Mouse (Mus musculus) heart, postnatal 14 days (tissue): ENCODE measurements around the gene Alg3. TPM values are rescaled to one million over a fixed set of nuclear protein-coding genes. Genes with fewer than 3 reads are reported as not detected.

Experiments used
- DNase-seq, 2 experiments: peaks; one replicate each; pipeline ENCODE4 v3.0.0; 2021 to 2022
- intact Hi-C: fragments of 180-260 bp; cut with DNase I; formaldehyde crosslinking; loops from one replicate; pipeline ENCODE4 v1.15.1; 2025
- long read RNA-seq, 2 experiments: library from polyadenylated mRNA; stranded (forward); transcript quantifications; one replicate each; pipeline ENCODE4 v2.0.0; 2021
- total RNA-seq, 2 experiments: library from RNA; stranded (reverse); gene quantifications; 2 replicates each; pipeline ENCODE4 v1.2.3; 2021

Gene Alg3
- 10 to 100 TPM; 10.4 to 10.5 TPM for total RNA-seq
- long read RNA-seq, experiment 1, transcript Alg3-201 (9 exons, 1,451 nt), result major isoform, 17 of 19 reads
- long read RNA-seq, experiment 1, partial matches to known transcripts, result 1 of 19 reads
- long read RNA-seq, experiment 1, other reads (novel, unspliced or antisense), result 0 of 19 reads
- long read RNA-seq, experiment 2, transcript Alg3-201 (9 exons, 1,451 nt), result major isoform, 9 of 11 reads
- long read RNA-seq, experiment 2, partial matches to known transcripts, result 0 of 11 reads
- long read RNA-seq, experiment 2, other reads (novel, unspliced or antisense), result 1 of 11 reads

- peak; percentile 86 for DNase-seq
- intact Hi-C loops, result loop anchor here (2.0 to 5.0 kb wide), 3 partner anchors 39 to 94 kb away; partner anchors contain the start of genes Abcf3, Dvl3 and Psmd2
These were observed at the start of gene Alg3, which contains the start of the genes Eef1akmt4 and Gm49333 for GRCm38 (mm10) chr16:20611357-20612227. Gene Alg3 (minus strand): TSS chr16:20611735. Gene Eef1akmt4 (plus strand): TSS chr16:20611593. Gene Gm49333 (plus strand): TSS chr16:20611610.

- intact Hi-C loops, result no loop called here
These were observed 46.1 kb upstream of the Alg3 start for GRCm38 (mm10) chr16:20657661-20658060.

GRCm38 (mm10) chr16:20653315-20653714 lies 41.8 kb upstream of the Alg3 start:
- no peak for DNase-seq
- intact Hi-C loops, result no loop called here

More at GRCm38 (mm10) chr16:20657661-20658060, 46.1 kb upstream of the Alg3 start:
- DNase-seq, result no peak

- intact Hi-C loops, result loop anchor here (2.0 kb wide), 1 partner anchor 41 kb away; the partner anchor contains the start of genes Alg3, Eef1akmt4 and Gm49333
- no peak for DNase-seq
These were observed 40.4 kb upstream of the Alg3 start for GRCm38 (mm10) chr16:20651947-20652310.

- intact Hi-C loops, result loop anchor here (2.0 kb wide), 1 partner anchor 41 kb away; the partner anchor contains the start of genes Alg3, Eef1akmt4 and Gm49333
- peak; percentile 97 to 99 for DNase-seq
These were observed 39.8 kb upstream of the Alg3 start, which contains the start of gene Psmd2 for GRCm38 (mm10) chr16:20651076-20651946. Gene Psmd2 (plus strand): TSS chr16:20651652.

- intact Hi-C loops, result loop anchor here (2.0 to 10.0 kb wide), 2 partner anchors 145 to 219 kb away; partner anchors contain the start of genes Abcc5 and Eif2b5
- DNase-seq, result no peak
These were observed 32.4 kb upstream of the Alg3 start for GRCm38 (mm10) chr16:20643911-20644310.

GRCm38 (mm10) chr16:20642161-20642560 lies 30.6 kb upstream of the Alg3 start:
- intact Hi-C loops, result loop anchor here (2.0 to 10.0 kb wide), 2 partner anchors 143 to 217 kb away; partner anchors contain the start of genes Abcc5 and Eif2b5
- peak; percentile 79 to 81 for DNase-seq

GRCm38 (mm10) chr16:20638367-20638766 lies 26.8 kb upstream of the Alg3 start:
- no peak for DNase-seq
- intact Hi-C loops, result no loop called here

GRCm38 (mm10) chr16:20637410-20637809 lies 25.9 kb upstream of the Alg3 start:
- intact Hi-C loops, result no loop called here
- DNase-seq, result no peak

- intact Hi-C loops, result no loop called here
- peak; percentile 6 to 15 for DNase-seq
These were observed 18.4 kb upstream of the Alg3 start, which contains the start of gene Ece2 for GRCm38 (mm10) chr16:20629731-20630634. Gene Ece2 (plus strand): TSS chr16:20629828.

GRCm38 (mm10) chr16:20628871-20629391 lies 17.4 kb upstream of the Alg3 start:
- no peak for DNase-seq
- intact Hi-C loops, result no loop called here

GRCm38 (mm10) chr16:20623211-20623610 lies 11.7 kb upstream of the Alg3 start:
- intact Hi-C loops, result no loop called here
- no peak for DNase-seq

- DNase-seq, result peak; percentile 43 to 58
- intact Hi-C loops, result no loop called here
These were observed 10.6 kb upstream of the Alg3 start for GRCm38 (mm10) chr16:20621991-20622685.

GRCm38 (mm10) chr16:20621191-20621990 lies 9.9 kb upstream of the Alg3 start, which contains the start of gene Camk2n2:
Gene Camk2n2 (minus strand): TSS chr16:20621287.
- intact Hi-C loops, result no loop called here

GRCm38 (mm10) chr16:20620751-20621190 lies 9.2 kb upstream of the Alg3 start:
- no peak for DNase-seq
- intact Hi-C loops, result no loop called here

More at GRCm38 (mm10) chr16:20621191-20621990, 9.9 kb upstream of the Alg3 start, which contains the start of gene Camk2n2:
- peak; percentile 58 to 71 for DNase-seq

GRCm38 (mm10) chr16:20620399-20620735 lies 8.8 kb upstream of the Alg3 start:
- no peak for DNase-seq
- intact Hi-C loops, result no loop called here
